Mouse (Mus musculus) spleen, postnatal 36 days (tissue): ENCODE results near the gene Fgfr2.
"Not testable (repeated sequence)": the region's sequence is repeated elsewhere in the genome, so short reads cannot be mapped to it uniquely, and the experiment has no call there.

Source experiments
- DNase-seq, 2 experiments: peaks; one replicate each; pipeline ENCODE4 v3.0.0; 2022; ENCODE audit warnings: low spot score in 2 of 2, mixed read lengths in 1 of 2

Fgfr2 gene

DNA sequence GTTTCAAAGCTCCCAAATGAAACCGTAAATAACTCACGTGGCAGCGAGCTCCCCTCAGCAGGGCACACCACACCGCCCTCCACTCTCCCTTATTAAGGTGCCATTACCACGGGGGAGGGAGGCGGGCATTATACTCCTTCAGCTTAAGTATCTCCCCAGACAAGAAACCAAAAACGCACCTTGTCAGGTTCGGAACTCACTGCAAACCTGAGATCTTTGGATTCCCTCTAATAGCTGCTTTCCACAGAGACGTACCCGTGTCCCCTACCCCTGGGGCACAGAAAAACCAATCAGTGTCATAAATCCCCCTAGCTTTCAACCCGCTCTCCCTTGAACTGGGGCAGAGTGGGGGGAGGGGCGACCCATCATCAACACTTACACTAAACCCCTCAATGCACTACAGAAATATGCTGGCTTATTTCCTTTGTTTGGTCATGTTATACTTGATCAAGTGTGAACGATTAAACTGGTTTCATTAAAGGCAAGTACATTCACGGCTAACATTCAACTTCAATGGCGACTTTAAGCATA is 2.9 kb downstream of the Fgfr2 start:
- no peak for DNase-seq

DNA sequence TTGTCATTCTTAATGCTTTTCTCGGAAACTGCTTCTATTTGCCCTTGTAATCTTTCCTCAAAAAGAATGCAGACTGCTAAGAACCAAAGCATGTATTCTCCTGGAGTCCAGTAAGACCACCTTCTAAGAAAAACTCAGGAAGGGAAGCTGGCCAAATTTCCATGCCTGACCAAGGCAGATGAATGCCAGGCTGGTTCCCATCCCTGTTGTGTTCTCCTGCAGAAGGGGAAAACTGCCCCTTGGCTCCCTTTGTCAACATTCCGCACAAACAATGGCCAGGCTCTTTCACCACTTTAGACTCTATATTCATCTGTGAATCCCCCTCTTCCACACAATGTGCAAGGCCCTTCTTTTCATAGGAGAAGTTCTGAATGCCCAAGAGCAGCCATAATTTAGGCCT is 5.3 kb downstream of the Fgfr2 start:
- DNase-seq, result no peak

DNA sequence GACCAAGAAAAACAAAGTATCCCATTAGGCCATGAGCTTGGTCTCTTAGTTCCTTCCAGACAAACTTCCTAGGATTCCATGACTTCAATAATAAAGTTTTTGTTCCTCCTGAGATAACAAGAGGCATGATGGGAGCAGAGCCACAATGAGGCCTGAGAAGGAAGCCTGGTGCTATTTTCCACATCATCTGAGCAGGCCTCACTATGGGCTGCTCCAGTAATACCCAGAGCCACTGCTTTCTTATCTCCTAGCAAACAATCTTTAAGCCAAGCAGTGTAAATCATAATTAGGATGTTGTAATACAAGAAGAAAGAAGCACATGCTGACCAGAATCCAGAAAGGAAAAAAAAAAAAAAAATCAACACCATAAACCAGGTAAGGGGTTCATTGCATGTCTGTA is 6.6 kb downstream of the Fgfr2 start:
- no peak for DNase-seq

DNA sequence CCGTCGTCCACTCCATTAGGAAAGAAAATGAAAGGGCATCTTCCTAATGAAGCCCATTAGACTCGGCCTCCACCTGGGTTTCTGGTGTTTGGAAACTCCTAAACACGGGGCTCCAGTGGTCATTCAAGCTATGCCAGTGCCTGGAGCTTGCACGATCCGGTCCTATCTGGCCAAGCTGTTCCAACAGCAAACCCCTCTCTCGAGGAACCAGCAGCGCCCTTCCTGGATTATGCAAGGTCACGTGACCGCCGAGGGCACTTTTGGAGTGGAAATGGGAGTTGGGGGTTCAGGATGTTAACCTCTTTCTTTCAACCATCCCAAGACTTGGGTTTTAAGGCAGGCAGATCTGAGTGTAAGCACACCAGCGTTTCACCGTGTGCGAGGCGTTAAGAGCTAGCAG is 7.3 kb downstream of the Fgfr2 start:
- no peak for DNase-seq

DNA sequence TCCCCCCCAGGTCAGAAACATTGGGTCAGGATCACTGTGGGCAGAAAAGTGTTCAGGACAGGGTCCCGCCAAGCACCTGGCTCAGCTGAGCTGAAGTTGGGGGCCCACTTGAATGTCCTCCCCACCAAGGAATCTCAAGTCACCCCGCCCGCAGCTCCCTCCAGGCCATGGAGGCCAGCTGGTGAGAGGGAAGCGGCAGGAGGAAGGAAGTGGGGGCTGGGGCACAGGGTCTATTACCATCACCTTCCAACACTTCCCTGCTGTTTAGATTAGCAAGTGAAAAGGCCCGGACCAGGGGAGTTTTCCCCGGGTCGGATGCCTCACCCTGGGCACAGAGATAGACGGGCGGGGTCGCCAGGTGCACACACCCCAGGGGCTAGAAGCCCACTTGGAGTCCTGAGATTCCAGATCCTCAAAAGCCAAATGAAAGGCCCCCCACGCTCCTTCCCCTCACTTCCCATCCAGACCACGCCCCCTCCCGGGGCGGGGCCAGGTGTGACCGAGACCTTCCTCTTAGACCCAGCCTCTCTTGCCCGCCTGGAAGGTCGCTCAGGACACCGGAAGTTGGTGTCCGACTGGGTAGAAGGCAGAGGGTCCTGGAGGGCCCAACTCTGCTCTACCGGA is 8.2 kb downstream of the Fgfr2 start:
- DNase-seq, result peak in 1 of 2 experiments; percentile 23

DNA sequence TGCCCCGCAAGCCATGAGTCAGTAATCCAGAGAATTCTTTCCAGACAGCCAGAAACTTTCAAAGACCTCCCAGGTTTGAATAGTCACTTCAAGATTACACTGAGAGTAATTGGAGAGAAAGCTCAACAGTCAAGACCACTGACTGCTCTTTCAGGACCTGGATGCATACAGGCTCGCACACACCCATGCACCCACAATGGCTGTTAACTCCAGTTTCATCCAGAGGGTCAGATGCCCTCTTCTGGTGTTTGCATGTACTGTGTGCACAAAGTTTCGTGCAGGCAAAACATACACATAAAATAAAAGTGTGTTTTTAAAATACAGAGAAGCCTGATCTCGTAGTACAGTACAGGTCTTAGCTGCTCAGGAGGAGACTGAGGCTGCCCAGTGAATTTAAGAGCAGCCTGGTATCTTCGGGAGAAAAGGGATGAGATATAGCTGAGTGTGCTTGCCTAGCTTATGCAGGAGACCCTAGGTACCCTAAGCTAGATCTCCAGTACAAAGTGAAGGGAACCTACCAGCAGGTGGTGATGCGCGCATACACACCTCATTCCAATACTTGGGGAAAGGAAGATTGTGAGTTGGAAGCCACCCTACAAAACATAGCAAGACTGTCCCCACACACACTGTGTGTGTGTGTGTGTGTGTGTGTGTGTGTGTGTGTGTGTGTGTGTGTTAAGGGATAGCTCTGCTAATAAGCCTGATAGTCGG is 9.8 kb downstream of the Fgfr2 start:
- DNase-seq, result no peak

DNA sequence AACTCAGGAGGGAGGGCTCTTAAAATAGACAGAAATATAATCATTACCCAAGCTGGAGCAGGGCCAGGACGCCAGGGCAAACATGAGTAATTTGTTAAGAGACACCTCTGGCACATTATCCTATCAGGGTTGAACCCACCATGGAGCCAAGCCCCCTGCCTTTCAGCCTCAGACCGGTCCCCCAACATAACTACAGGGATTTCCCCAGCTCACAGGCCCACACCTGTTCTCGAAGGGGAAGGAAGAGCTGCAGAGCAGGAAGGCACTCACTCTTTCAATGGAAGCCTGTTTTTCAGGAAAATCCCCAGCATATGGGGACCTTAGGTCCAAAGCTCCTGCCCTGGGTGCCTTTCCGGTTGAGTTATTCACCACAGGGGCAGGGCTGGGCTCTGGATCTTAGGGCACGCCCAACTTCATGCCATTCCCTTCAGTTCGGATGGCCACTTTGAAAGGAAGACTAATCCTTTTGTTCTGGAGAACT is 10.8 kb downstream of the Fgfr2 start:
- no peak for DNase-seq

DNA sequence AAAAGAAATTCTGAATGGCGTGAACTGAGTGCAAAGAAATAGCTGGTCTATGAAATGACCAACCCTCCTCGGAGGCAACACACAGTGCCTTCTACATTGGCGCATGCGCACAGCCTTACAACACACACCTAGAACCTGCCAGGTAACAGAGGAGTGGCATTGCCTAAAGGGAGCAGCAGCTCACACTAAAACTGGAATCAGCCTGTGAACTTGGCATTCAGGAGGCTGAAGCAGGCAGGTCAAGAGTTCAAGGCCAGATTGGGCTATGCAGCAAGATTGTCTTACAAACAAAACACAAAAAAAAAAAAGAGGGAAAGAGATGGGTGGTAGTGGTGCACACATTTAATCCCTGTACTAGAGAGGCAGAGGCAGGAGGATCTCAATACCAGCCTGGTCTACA is 13.7 kb downstream of the Fgfr2 start:
- no peak for DNase-seq

DNA sequence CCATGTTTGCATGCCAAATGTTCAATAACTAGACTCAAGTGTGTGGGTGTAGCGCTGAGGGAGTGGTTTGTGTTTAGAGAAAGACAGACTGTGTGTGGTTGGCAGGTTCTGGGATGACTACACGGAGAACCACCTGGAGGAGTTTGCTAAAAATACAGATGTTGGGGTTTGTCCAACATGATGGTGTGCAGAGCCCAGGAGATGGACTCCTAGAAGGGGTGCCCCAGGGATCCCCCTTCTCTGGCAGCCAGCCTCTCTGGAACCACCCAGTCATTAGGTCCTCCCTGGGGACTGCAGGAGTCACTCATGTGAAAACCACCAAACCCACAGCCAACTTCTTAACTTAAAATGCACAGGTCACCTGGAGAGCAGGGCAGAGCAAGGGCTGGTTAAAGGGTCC is 14.5 kb downstream of the Fgfr2 start:
- peak; percentile 14 to 27 for DNase-seq

DNA sequence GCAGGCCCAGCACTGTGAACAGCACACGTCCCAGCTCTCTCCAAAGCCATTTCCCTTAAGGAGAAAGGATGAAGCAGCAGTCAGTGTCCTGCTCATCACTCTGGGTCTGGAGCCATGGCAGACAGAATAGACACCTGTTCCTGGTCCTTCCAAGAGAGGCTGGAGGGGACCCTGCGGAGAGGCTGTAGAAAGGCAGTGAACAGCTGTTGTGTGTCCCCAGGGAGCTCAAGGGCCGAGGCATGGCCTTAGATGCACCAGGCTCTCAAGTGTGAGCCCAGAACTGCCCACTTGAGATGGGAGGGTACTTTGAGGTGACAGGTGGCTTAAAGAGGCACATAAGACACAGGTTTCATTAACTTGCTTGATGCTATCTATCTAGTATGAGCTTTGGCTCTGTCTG is 20.6 kb downstream of the Fgfr2 start:
- no peak for DNase-seq

DNA sequence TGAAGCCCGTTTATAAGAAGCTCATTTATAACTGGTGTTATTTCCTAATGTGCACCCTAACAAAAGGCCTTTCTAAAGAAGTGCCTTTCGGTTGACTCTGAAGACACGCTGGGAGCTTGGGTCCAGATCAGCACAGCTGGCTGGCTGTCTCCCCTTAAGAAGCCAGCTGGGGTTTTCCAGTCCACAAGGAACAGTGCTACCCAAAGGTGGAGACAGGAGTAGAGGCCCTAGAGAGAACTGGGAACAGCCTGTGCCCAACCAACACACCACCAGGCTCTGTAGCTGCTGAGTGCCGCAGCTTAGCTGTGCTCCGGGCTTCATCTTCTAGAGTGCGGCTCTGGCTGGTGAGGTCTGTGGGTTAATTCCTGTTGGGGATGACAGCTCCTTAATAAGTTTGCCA is 22.1 kb downstream of the Fgfr2 start:
- DNase-seq, result no peak

DNA sequence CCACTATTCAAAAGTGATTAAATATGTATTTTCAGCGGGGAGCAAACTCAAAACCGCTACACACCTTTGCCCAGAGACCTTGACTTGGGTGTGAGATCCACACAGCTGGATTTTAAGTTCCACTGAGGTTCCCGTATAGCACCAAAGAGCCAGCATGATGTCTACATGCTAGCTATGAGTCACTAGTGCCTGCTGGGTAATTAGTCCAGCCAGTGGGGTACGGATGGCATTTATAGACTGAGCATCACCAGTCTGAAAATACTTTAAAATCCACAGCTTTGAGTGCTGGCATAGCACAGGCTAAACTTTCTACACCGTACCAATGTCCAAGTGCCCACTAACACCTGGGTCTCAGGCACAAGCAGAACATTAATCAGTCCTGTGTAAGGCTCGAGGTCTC is 23.0 kb downstream of the Fgfr2 start:
- DNase-seq, result no peak

DNA sequence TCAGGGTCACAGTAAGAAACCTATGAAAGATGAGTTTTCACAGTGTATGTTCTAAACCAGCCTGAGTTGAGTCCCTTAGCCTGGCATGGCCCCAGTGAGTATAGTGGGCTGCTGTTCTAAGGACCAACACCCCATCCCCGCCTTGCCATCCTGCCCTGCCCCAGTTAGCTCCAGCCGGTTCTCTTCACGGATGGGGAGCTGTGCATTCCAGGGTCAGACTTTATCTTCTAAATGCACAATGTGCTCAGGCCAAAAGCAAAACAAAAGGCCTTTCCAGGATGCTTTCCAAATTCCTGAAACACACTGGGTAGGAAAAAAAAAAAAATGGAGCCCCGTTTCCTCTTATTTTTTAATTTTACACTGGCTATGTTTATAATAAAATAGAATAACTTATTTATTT is 23.9 kb downstream of the Fgfr2 start:
- DNase-seq, result no peak

DNA sequence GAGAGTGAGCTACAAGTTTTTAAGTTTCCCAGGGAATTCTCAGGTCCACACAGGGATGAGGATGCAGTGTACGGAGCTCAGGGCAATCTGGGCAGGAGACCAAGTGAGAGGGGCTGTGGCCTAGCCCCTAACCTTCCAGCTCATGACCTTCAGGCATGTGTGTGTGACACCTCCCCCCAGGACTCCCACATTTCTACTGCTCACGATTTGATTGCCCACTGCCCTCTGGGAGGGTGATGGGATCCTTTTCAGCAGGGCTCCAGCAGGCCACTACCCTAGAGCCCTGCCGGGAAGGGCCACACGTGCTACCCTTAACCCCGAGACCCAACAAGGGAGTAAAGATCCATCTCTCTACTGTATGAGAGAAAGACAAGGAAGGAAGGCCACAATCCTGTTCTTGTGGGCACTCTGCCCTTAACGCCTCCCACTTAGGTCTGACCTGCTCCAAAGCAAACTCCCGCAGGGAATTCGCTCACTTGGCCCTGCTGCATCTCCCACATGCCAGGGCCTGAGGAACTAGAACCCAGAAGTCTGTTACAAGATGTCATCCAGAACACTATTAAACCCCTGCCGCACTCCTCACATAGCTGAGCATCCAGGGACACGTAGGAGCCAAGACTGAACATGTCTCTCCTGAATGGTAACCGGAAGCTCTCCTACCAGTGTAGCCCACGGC is 24.9 kb downstream of the Fgfr2 start:
- no peak for DNase-seq

DNA sequence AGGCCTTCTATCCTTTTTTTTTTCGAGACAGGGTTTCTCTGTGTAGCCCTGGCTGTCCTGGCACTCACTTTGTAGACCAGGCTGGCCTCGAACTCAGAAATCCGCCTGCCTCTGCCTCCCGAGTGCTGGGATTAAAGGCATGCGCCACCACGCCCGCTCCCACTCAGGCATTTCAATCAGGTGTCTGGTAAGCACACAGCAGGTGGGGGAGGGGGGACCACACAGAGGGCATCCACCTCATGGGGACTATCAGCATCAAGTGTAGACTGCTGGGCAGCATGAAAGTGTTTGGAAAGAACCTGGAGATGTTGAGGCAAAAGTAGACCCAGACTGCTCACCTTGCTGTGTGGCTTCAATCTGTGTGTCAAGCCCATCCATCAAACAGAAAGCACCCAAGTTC is 27.5 kb downstream of the Fgfr2 start:
- DNase-seq, result not testable (repeated sequence)

DNA sequence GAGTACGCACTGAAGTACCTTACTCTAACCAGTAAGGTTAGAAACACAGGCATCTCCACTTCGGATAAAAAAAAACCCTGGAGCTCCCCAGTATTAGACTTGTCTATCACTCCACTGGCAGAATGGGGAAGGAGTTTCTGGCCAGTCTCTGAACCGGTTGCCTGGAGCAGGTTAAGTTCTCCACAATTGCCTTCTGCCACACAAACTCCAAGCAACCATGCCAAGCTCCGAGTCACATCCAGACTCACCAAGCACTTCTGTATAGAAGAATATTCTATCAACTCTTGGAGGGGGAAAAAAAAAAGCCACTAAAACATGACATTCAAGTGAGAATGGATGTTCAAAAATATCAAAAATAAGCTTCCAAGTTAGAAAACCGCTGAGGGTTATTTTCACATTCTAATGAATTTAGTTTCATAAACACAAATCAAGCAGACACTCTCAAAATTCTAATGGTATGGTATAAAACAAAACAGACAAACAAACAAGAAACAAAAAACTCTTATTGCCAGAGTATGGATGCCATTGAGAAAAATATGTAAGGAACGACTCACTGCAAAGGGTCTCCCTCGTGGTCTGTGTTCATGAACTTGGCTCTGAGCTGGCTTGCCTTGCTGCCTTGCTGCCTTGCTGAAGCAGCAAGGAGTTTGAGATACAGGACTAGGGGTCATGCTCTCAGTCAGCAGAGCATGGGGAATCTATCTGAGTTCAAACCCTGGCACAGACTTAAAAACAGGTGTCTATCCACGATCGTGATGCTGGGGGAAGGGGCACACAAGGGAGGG is 28.2 kb downstream of the Fgfr2 start:
- no peak for DNase-seq

DNA sequence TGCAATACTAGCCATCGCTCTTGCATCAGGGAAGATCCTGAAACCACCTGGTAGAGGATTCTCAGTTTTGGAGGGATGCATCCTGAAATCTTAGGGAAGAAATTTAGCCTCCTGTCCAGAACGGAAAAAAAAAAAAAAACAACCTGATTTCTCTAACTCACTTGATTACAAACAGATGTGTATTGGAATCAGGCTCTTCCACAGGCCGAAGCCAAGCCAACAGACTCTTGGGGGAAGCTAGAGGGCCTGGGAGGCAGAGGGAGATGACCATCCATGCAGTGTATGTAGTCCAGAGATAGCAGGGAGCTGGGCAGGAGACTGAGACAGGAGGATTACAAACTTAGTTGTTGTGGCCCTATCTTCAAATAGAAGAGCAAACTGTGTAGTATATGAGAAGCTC is 29.0 kb downstream of the Fgfr2 start:
- no peak for DNase-seq

DNA sequence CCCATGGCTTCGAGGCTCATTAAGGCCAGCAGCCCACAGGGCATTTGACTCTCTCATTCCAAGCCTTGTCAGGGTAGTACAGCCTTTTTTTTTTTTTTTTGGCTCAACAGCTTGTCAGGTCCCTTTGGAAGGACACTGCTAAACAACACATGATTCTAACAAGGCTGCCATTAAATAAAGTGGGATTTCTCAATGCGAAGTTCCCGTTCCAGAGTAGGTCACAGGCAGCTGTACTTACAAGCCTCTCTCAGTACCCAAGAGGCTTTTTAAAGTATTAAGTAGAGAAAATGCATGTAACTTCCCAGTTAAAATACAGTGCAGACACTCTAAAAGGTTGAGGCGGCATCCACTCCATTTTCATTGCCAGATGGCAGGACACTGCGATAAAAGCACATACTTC is 29.4 kb downstream of the Fgfr2 start:
- no peak for DNase-seq

DNA sequence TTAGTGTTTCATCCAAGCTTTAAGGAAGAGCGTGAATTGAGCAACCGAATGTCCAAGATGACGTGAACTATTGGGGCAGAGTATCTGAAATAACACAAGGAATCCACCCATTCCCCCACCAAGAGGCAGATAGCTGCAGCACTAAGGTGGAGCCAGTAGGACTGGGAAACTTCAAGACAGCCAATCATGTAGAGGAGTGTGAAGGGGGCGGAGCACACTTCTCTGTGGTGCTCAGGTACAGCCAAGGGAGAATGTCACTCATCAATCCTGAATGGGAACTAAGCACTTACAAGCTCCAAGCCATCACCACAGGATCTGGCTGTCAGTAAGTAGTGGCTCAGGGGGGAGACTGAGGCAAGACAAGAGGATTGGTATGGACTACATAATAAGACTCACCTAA is 32.5 kb downstream of the Fgfr2 start:
- DNase-seq, result no peak

DNA sequence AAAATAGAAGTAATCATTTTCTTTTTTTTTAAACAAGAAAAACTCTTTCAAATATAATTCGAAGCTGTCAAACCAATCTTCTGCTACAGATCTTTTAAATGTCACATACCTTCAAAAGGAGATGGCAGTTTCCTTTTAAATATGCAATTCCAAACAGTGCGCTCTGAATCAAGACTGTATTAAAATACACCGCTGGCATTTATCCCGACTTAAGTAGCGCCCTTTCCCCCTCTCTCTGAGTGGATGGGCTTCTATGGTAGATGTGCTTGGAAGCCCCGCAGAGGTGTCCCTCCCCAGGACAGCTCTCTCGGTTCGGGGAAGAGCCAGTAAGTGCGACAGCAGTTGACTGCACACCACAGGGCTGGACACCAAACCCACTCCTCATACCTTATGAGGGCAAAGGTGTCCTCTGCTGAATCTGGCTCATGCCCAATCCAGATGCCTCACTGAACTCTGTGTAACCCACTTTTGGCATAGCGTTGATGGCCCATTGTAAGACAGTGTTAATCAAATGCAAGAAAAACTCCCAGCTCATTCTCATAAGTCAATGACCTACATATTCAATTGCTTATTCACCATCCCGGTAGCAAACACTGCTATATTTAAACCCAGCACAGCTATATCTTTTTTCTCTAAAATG is 33.4 kb downstream of the Fgfr2 start:
- DNase-seq, result no peak

DNA sequence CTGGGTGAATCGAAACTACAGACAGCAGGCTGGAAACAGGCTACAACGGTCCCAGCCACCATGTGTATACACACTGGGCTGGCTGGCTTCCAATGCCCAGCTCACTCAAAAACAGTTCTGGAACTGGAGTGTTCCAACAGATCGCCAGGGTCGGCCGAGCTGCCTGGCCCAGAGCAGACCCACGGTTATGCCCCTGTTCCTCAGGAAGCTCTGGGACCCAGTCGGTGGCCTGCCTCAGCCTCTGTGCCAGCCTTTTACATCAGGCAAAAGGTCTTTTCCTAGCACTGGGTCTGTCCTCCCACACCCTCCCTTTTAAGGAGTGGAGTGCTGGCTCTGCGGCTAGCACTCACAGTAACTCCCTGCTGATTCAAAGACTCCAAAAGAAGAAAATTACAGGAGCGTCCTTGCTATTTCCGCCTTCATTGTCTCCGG is 34.3 kb downstream of the Fgfr2 start:
- DNase-seq, result no peak

DNA sequence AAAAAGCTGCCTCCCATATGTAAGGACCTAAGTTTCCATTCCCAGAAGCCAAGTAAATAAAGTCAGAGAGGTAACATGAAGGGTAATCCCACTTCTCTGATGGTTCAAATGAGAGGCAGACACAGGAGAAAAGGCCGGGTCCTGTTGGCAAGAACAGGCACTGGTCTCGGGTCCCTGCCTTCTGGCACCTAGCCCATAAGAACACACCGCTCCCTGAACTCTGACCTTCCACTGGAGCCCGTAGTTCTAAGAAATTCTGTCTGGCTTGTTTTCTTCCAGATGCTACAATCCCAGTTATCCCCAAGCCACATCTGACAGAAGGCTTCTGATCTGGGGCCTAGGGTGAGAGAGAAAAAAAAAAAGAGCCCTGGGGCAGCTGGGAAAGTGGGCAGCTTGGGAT is 34.7 kb downstream of the Fgfr2 start:
- DNase-seq, result no peak
